Mouse (Mus musculus) limb, embryonic 13.5 days (tissue): ENCODE measurements around the gene Mrpl45. TPM values are rescaled to one million over a fixed set of nuclear protein-coding genes. Genes with fewer than 3 reads are reported as not detected.
"Not testable (repeated sequence)": the region's sequence is repeated elsewhere in the genome, so short reads cannot be mapped to it uniquely, and the experiment has no call there.

ENCODE experiments used
- ATAC-seq: fragments of 200-750 bp; cut with Nextera tagmentation; 2 replicates; pipeline ENCODE4 v1.8.0; 2017; ENCODE audit warnings: low read depth, moderate number of reproducible peaks, moderate TSS enrichment; ENCODE audit not compliant: low FRiP score
- H3K27ac ChIP-seq: fragments of 300-500 bp; sonication (generic); 2 replicates; pipeline ENCODE4 v1.5.1; 2015; ENCODE audit warnings: inconsistent platforms, mild to moderate bottlenecking, moderate library complexity
- H3K27me3 ChIP-seq: fragments of 300-500 bp; sonication (generic); 2 replicates; pipeline ENCODE4 v1.6.1; 2015; ENCODE audit warnings: mild to moderate bottlenecking, inconsistent platforms
- H3K36me3 ChIP-seq: fragments of 300-500 bp; sonication (generic); 2 replicates; pipeline ENCODE4 v1.6.1; 2015; ENCODE audit warnings: inconsistent platforms, mild to moderate bottlenecking, moderate library complexity
- H3K4me1 ChIP-seq: fragments of 300-500 bp; sonication (generic); 2 replicates; pipeline ENCODE4 v1.6.1; 2015; ENCODE audit warnings: inconsistent platforms
- H3K4me2 ChIP-seq: fragments of 300-500 bp; sonication (generic); replicated peaks from 2 replicates; pipeline ENCODE4 v1.6.1; 2015; ENCODE audit warnings: inconsistent platforms, mild to moderate bottlenecking, moderate library complexity
- H3K4me3 ChIP-seq: fragments of 300-500 bp; sonication (generic); 2 replicates; pipeline ENCODE4 v1.5.1; 2015; ENCODE audit warnings: moderate library complexity, mild to moderate bottlenecking, inconsistent platforms
- H3K9ac ChIP-seq: fragments of 300-500 bp; sonication (generic); 2 replicates; pipeline ENCODE4 v1.6.1; 2015; ENCODE audit warnings: mild to moderate bottlenecking, inconsistent platforms
- H3K9me3 ChIP-seq: fragments of 300-500 bp; sonication (generic); 2 replicates; pipeline ENCODE4 v1.6.1; 2016; ENCODE audit warnings: inconsistent platforms
- WGBS: fragments of 180-500 bp; shearing (Covaris S2); methylation state at CpG from one replicate; pipeline ENCODE4 v1.1.7; 2015; 5-methylcytosine and 5-hydroxymethylcytosine counted together
- polyA plus RNA-seq: library from polyadenylated mRNA; unstranded; fragments of >200 nt; fragmentation: Nextera tagmentation; extraction: Ambion mirVana; gene quantifications from 2 replicates; pipeline ENCODE4 v1.2.1, GENCODE M21; 2015

The Mrpl45 gene
- polyA plus RNA-seq, 1 experiment from 2014 or later, result 45.8 TPM

- no peaks in the 10 kb centered on the region for H3K4me1 ChIP-seq
- ATAC-seq, result no peak
- H3K36me3 ChIP-seq, result no peaks in the 10 kb centered on the region
- no peaks in the 10 kb centered on the region for H3K9me3 ChIP-seq
- no peak overlapping the region for H3K9ac ChIP-seq
- H3K27me3 ChIP-seq, result no peaks in the 10 kb centered on the region
- WGBS, result 86% methylated on average over 16 of the region's 16 CpGs
- no peak overlapping the region for H3K4me2 ChIP-seq
- H3K4me3 ChIP-seq, result no peak overlapping the region
- no peak overlapping the region for H3K27ac ChIP-seq
These were observed 14.1 kb upstream of the Mrpl45 start for GRCm38 (mm10) chr11:97301406-97301805.

DNA sequence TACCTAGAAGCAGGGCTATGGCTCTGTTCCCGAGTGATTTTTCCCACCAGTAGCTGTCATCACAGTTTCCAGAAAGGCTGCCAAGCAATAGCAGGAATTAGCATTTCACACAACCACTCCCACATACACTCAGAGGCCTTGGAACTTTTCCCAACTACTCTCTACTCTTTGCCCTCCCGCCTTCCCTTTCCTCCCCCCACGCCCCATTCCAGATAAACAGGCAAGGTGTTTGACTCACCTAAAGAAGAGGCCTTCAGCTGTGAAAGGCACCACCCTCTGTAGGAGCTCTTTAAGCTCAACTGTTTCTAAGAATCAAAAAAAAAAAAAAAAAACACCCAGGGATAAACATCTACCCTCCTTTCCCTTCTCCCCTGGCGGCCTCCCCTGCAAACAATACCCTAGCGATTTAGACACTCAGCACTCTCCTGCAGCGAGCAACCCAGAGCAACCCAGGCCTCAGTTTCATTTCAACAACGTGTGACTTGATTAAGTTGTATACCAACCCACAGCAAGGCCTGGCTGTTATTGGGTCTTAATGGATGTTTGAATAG, 13.2 kb upstream of the Mrpl45 start:
- Histone ChIP-seq H3K36me3 (no peaks in the 10 kb centered on the region), H3K9me3 (no peaks in the 10 kb centered on the region), H3K4me1 (no peaks in the 10 kb centered on the region), H3K4me2 (no peak overlapping the region), H3K27ac (0 out of 2 replicates have a peak overlapping the region, but pooled peaks have one; percentile 22), H3K4me3 (no peak overlapping the region), H3K27me3 (no peaks in the 10 kb centered on the region), H3K9ac (no peak overlapping the region)
- ATAC-seq, result no peak
- WGBS, result 34% methylated on average over 7 of the region's 7 CpGs

DNA sequence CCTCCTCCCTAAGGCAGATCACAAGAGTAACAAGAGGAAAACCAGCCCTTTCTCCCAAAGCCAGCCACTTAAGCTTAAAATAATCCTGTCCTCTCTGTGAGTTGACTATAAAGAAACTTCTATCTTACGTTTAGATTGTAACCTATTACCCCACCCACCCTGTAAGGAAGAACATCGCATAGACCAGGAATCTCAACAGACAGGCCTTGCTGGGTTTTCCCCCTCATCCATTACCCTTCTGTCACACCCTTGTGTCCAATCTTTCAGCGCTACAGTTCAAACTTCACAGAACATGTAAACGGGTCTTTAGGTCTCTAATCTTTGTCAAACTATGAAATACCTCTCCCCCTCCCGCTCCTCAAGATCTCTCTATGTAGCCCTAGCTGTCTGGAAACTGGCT, 10.9 kb upstream of the Mrpl45 start:
- no peak for ATAC-seq
- Histone ChIP-seq H3K27ac (no peak overlapping the region), H3K4me3 (no peak overlapping the region), H3K36me3 (no peaks in the 10 kb centered on the region), H3K9ac (no peak overlapping the region), H3K4me2 (no peak overlapping the region), H3K9me3 (no peaks in the 10 kb centered on the region), H3K27me3 (no peaks in the 10 kb centered on the region), H3K4me1 (peaks cover 6% of the 10 kb centered on the region)
- 86% methylated on average over 5 of the region's 5 CpGs for WGBS

GRCm38 (mm10) chr11:97307294-97308069, 8.0 kb upstream of the Mrpl45 start:
- H3K4me2 ChIP-seq, result no peak overlapping the region
- H3K27me3 ChIP-seq, result no peaks in the 10 kb centered on the region
- H3K4me1 ChIP-seq, result peaks cover 22% of the 10 kb centered on the region
- H3K9ac ChIP-seq, result no peak overlapping the region
- ATAC-seq, result no peak
- H3K36me3 ChIP-seq, result no peaks in the 10 kb centered on the region
- no peaks in the 10 kb centered on the region for H3K9me3 ChIP-seq
- no peak overlapping the region for H3K4me3 ChIP-seq
- no peak overlapping the region for H3K27ac ChIP-seq
- WGBS, result 89% methylated on average over 11 of the region's 11 CpGs

DNA sequence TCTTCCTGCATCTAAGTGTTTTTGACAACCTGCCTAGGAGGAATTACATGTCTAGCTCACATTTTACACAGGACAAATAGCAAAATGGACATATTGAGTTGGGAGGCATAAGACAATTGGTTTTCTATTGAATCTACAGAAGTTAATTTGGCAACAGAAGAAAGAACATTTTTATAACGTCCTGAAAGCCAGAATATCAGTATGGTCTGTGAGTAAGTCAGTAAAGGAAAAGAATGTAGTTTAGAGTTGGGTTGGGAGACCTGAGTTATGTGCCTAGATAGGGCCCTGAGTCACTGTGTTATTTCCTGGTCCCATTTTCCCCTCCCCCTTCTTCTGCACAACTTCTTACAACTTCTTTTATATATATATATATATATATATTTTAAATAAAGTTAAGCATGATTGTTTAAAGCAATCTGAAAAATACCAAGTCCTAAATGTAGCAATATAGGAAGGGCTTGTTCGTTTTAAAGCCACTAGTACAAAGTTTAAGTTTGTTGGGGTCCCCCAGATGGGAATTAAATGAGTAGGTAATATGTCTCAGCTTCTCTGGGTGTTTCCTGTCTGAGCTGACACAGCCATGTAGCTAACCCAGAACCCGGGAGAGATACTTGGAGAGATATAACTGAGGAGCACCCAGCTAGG, 6.6 kb upstream of the Mrpl45 start:
- peaks cover 22% of the 10 kb centered on the region for H3K4me1 ChIP-seq
- peak overlapping the region; percentile 44 for H3K4me3 ChIP-seq
- no peaks in the 10 kb centered on the region for H3K36me3 ChIP-seq
- H3K27ac ChIP-seq, result no peak overlapping the region
- H3K9me3 ChIP-seq, result no peaks in the 10 kb centered on the region
- no peaks in the 10 kb centered on the region for H3K27me3 ChIP-seq
- no peak for ATAC-seq
- H3K4me2 ChIP-seq, result peak overlapping the region; percentile 64
- H3K9ac ChIP-seq, result no peak overlapping the region
- 39% methylated on average over 3 of the region's 3 CpGs for WGBS

GRCm38 (mm10) chr11:97309451-97309836, 6.1 kb upstream of the Mrpl45 start:
- peak overlapping the region; percentile 35; the same call in 1 of the 2 replicates for H3K27ac ChIP-seq
- 5% methylated on average over 9 of the region's 9 CpGs for WGBS
- 0 out of 2 replicates have a peak, but pooled peaks have one; percentile 40 for ATAC-seq

DNA sequence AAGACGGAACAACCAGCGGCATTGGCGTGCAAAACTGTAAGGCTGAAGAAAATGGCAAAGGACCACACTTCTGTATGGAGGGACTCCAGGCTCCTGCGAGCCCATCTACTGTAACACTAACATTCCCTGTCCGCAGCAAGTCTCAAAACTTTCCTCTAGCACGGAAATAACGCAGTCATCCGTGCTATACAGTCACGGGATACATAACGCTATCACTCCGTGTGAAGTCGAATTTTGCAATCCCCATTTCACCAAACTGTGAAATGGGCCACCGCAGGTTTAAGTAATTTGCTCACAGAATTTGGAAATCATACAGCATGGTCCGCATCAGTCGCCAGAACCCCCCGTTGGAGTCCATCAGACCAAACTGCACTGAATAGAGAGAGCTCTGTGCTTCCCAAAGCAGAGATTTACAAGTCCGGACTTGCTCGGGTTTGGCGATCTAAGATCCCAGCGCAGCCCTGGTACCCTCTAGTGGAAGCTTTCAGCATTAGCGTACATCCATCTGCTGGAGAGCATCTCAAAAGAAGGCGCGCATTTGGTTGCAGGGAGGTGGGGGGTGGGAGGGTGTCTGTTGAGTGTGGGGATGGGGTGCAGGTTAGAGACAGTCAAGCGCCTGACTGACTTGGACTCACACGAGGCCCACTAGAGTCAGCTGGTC, 5.5 kb upstream of the Mrpl45 start:
- under 1% methylated on average over 25 of the region's 25 CpGs for WGBS
- Histone ChIP-seq H3K36me3 (no peaks in the 10 kb centered on the region), H3K9ac (peak overlapping the region; percentile 57), H3K9me3 (no peaks in the 10 kb centered on the region), H3K4me1 (peaks cover 22% of the 10 kb centered on the region), H3K27ac (peak overlapping the region; percentile 35; the same call in 1 of the 2 replicates), H3K4me3 (peak overlapping the region; percentile 44), H3K27me3 (no peaks in the 10 kb centered on the region), H3K4me2 (peak overlapping the region; percentile 64)
- ATAC-seq, result peak; percentile 81; the same call in 1 of the 2 replicates

More at GRCm38 (mm10) chr11:97309451-97309836, 6.1 kb upstream of the Mrpl45 start:
- Histone ChIP-seq H3K36me3 (no peaks in the 10 kb centered on the region), H3K4me3 (peak overlapping the region; percentile 44), H3K9ac (peak overlapping the region; percentile 57), H3K4me2 (peak overlapping the region; percentile 64), H3K27me3 (no peaks in the 10 kb centered on the region), H3K9me3 (no peaks in the 10 kb centered on the region), H3K4me1 (peaks cover 22% of the 10 kb centered on the region)

GRCm38 (mm10) chr11:97310895-97311631, 4.5 kb upstream of the Mrpl45 start:
- Histone ChIP-seq H3K9me3 (no peaks in the 10 kb centered on the region), H3K36me3 (no peaks in the 10 kb centered on the region), H3K4me2 (peak overlapping the region; percentile 64), H3K27me3 (no peaks in the 10 kb centered on the region), H3K4me1 (peaks cover 22% of the 10 kb centered on the region), H3K4me3 (peak overlapping the region; percentile 44), H3K27ac (peak overlapping the region; percentile 39; the same call in 1 of the 2 replicates), H3K9ac (peak overlapping the region; percentile 55)
- no peak for ATAC-seq
- WGBS, result 5% methylated on average over 18 of the region's 18 CpGs

GRCm38 (mm10) chr11:97312871-97313270, 2.6 kb upstream of the Mrpl45 start:
- not testable (repeated sequence) for H3K9me3 ChIP-seq, ATAC-seq, H3K36me3 ChIP-seq, H3K27ac ChIP-seq, H3K9ac ChIP-seq, H3K27me3 ChIP-seq, H3K4me2 ChIP-seq, H3K4me3 ChIP-seq
- H3K4me1 ChIP-seq, result peaks cover 30% of the 10 kb centered on the region
- WGBS, result 75% methylated on average over 1 of the region's 1 CpGs

- no peak overlapping the region for H3K4me3 ChIP-seq
- H3K4me1 ChIP-seq, result peaks cover 30% of the 10 kb centered on the region
- no peak overlapping the region for H3K9ac ChIP-seq
- H3K36me3 ChIP-seq, result peaks cover 10% of the 10 kb centered on the region
- no peaks in the 10 kb centered on the region for H3K9me3 ChIP-seq
- ATAC-seq, result no peak
- WGBS, result 98% methylated on average over 3 of the region's 3 CpGs
- H3K27ac ChIP-seq, result no peak overlapping the region
- no peaks in the 10 kb centered on the region for H3K27me3 ChIP-seq
- H3K4me2 ChIP-seq, result no peak overlapping the region
These were observed 1.4 kb upstream of the Mrpl45 start for GRCm38 (mm10) chr11:97314110-97314509.

- WGBS, result 46% methylated on average over 8 of the region's 8 CpGs
- Histone ChIP-seq H3K4me3 (peak overlapping the region; percentile 59), H3K9ac (no peak overlapping the region), H3K4me1 (peaks cover 23% of the 10 kb centered on the region), H3K9me3 (no peaks in the 10 kb centered on the region), H3K36me3 (peaks cover 14% of the 10 kb centered on the region), H3K27ac (no peak overlapping the region), H3K4me2 (peak overlapping the region; percentile 65), H3K27me3 (no peaks in the 10 kb centered on the region)
- ATAC-seq, result no peak
These were observed 589 bp upstream of the Mrpl45 start for GRCm38 (mm10) chr11:97314751-97315503.
